Mouse (Mus musculus): ENCODE measurements around the gene Cacna1a.

The Cacna1a gene

DNA sequence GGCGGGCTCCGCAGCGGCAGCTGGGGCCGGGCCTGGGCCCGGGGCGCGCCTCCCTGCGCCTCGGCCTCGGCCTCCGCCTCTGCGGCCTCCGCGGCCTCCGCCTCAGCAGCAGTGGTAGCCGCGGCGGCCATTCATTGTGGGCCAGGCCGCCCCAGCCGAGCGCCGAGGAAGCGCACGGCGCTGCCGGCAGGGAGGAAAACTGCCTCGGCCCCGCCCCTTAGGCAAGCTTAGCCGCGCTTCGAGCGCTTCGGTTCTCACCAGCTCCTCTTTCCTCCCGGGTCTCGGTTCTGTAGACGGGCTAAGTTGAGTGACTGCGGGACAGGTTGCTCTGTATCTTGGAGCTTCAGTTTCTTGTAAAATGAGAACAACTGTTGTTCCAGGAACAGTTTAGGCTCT is 299.5 kb downstream of the Cacna1a start, which contains the start of gene Nacc1:
Nacc1 (minus strand) TSS at position 158 of the 396 bp plus-strand sequence.
- DNase-seq (ENCODE audit: low read depth, low spot score) = peak; percentile 92

GRCm38 (mm10) chr8:84689091-84689915 is 301.1 kb downstream of the Cacna1a start:
- DNase-seq (ENCODE audit: low read depth, low spot score) = peak; percentile 91
